Mouse (Mus musculus): Measurements from ENCODE around the gene Ifngr2.

Gene Ifngr2

GRCm38 (mm10) chr16:91596779-91597671, 50.2 kb downstream of the Ifngr2 start:
- in situ Hi-C loops (cut with MboI; ENCODE audit: unreplicated experiment in 2 of 2), result loop anchor here in 1 of 2 experiments (25.0 kb wide), 1 partner anchor 510 kb away; the partner anchor contains the start of gene 4932438H23Rik

GRCm38 (mm10) chr16:91597672-91598010, 50.8 kb downstream of the Ifngr2 start, which contains the start of gene Tmem50b:
Gene Tmem50b, minus strand, starts transcription at chr16:91597800.
- in situ Hi-C loops (cut with MboI; ENCODE audit: unreplicated experiment in 2 of 2), result loop anchor here in 1 of 2 experiments (25.0 kb wide), 1 partner anchor 510 kb away; the partner anchor contains the start of gene 4932438H23Rik

- in situ Hi-C loops (cut with MboI; ENCODE audit: unreplicated experiment in 2 of 2), result loop anchor here in 1 of 2 experiments (25.0 kb wide), 1 partner anchor 512 kb away; the partner anchor contains the start of gene 4932438H23Rik
Observed at GRCm38 (mm10) chr16:91599242-91599641, 52.4 kb downstream of the Ifngr2 start.

- in situ Hi-C loops (cut with MboI; ENCODE audit: unreplicated experiment in 2 of 2), result no loop called here
Observed at GRCm38 (mm10) chr16:91601081-91601480, 54.2 kb downstream of the Ifngr2 start.

- in situ Hi-C loops (cut with MboI; ENCODE audit: unreplicated experiment in 2 of 2), result no loop called here
Observed at GRCm38 (mm10) chr16:91601693-91602092, 54.8 kb downstream of the Ifngr2 start.

- in situ Hi-C loops (cut with MboI; ENCODE audit: unreplicated experiment in 2 of 2), result loop anchor here in 1 of 2 experiments (5.0 kb wide), 1 partner anchor 37 kb away; no protein-coding TSS in a partner anchor
Observed at GRCm38 (mm10) chr16:91605156-91605555, 58.3 kb downstream of the Ifngr2 start.

GRCm38 (mm10) chr16:91606958-91607357, 60.1 kb downstream of the Ifngr2 start:
- in situ Hi-C loops (cut with MboI; ENCODE audit: unreplicated experiment in 2 of 2), result loop anchor here in 1 of 2 experiments (5.0 kb wide), 1 partner anchor 35 kb away; no protein-coding TSS in a partner anchor

GRCm38 (mm10) chr16:91609501-91610245, 62.8 kb downstream of the Ifngr2 start:
- in situ Hi-C loops (cut with MboI; ENCODE audit: unreplicated experiment in 2 of 2), result loop anchor here in 1 of 2 experiments (5.0 kb wide), 1 partner anchor 33 kb away; no protein-coding TSS in a partner anchor

GRCm38 (mm10) chr16:91611248-91611647, 64.4 kb downstream of the Ifngr2 start:
- in situ Hi-C loops (cut with MboI; ENCODE audit: unreplicated experiment in 2 of 2), result no loop called here

GRCm38 (mm10) chr16:91612525-91612924, 65.7 kb downstream of the Ifngr2 start:
- in situ Hi-C loops (cut with MboI; ENCODE audit: unreplicated experiment in 2 of 2), result no loop called here

- in situ Hi-C loops (cut with MboI; ENCODE audit: unreplicated experiment in 2 of 2), result no loop called here
Observed at GRCm38 (mm10) chr16:91614552-91614951, 67.7 kb downstream of the Ifngr2 start.
